Mouse (Mus musculus): ENCODE results near the gene Zfp184.
"Not testable (repeated sequence)": the region's sequence is repeated elsewhere in the genome, so short reads cannot be mapped to it uniquely, and the experiment has no call there.

Zfp184 gene

DNA sequence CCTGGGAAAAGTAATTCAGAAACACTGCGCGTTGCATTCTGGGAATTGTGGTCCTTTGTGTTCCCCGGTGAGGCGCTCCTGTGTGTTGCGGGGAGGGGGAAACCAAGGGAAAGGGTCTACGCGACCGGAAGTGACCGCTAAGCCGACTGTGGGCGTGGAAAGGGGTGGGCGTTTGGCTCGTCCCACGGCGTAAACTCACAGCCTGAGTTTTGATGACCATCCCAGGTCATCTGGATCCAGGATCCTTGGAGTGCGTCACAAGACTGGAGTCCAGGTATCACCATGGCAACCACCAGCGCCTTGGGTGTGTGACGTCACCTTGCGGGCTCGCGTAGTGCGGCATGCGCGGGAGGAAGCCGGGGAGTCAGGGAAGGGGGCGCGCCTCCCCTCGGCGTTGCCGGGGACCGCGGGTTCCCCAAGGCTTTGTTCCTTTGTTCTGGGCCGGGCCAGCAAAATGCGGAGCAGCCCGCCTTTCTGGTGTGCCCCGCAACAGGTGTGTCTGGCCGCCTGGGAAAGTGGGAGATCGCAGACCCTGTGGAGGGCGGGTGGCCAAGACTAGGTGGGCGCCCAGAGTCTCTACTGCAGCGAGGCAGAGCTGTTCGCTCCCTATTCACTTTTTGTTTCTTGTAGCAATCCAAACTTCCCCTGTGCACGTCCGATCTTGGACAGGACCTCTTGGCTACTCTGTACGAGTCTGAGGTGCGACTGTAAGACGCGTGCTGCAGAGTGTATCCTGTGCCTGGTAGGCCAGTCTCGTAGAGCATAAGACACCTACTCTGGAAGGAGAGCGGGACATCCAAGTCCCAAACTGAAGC, at the start of gene Zfp184:
Gene Zfp184, plus strand, starts transcription at position 169 of the 815 bp plus-strand sequence.
- peak; percentile 94 to 96 for DNase-seq

DNA sequence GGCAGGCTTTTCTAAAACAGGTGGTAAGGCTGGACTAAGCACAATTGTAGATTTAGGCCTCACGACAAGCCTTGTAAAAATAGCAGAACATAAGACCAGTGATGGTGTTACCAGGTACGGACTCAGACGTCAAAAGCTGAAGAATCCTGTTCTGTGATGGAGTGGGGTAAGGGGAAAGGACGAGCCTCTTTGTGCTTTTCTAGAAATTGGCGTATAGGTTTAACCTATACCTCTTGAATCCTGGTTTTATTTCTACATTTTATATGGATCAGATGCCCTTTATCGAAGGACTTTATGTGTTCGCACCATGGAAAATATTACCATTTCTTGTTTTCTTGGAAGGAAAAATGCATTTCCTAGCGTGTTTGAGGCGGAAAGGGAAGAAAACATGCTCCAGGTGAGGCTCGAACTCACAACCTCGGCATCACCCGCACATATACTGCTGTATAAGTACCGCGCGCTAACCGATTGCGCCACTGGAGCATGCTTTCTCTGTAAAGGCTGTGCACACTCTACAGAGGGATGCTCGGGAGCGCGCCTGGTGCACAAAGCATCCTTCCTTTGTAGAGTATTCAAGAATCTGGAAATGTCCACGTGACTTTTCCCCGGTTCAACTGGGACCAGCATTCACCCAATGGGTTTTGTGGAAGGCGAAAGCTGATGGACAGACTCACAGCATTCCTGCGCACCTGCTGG, 48.2 kb upstream of the Zfp184 start:
- peak; percentile 70 to 79 for DNase-seq

GRCm38 (mm10) chr13:21897245-21897634, 47.7 kb upstream of the Zfp184 start:
- no peak for DNase-seq

DNA sequence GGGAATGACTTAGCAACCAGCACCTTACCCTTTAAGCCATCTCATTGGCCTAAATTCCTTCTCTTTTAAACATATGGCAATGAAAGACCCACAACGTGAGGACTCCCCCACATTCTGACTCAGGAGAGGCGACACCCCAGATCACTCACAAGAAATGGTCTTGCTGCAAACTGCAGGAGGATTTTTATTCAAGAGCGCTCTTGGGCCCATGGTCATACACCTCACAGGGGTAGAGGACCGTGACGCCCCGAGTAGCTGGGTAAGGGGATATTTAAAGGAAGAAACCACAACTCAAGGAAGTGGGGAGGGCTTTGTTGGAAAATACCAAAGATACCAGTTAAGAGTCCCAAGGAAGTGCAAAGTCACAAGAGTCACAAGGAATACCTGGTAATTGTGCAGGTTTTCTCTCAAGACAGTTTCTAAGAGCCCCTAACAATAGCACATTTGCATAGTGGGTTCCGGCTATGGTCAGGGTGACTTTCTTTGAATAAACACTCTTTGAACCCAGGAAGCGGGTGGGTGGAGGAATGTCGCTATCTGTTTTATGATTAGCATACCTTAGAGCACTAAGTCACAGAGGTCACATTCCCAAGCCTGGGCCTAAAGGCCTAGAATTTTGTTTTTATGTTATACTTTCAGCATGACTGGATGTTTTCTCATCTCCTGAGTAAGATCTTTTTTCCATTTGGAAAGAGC, 43.9 kb upstream of the Zfp184 start:
- DNase-seq: not testable (repeated sequence)

GRCm38 (mm10) chr13:21903500-21903899, 41.4 kb upstream of the Zfp184 start:
- peak in 1 of 2 experiments; percentile 34 for DNase-seq

- DNase-seq: not testable (repeated sequence)
These were observed 40.8 kb upstream of the Zfp184 start for GRCm38 (mm10) chr13:21904090-21904489.

- no peak for DNase-seq
These were observed 38.6 kb upstream of the Zfp184 start for GRCm38 (mm10) chr13:21906301-21906700.

DNA sequence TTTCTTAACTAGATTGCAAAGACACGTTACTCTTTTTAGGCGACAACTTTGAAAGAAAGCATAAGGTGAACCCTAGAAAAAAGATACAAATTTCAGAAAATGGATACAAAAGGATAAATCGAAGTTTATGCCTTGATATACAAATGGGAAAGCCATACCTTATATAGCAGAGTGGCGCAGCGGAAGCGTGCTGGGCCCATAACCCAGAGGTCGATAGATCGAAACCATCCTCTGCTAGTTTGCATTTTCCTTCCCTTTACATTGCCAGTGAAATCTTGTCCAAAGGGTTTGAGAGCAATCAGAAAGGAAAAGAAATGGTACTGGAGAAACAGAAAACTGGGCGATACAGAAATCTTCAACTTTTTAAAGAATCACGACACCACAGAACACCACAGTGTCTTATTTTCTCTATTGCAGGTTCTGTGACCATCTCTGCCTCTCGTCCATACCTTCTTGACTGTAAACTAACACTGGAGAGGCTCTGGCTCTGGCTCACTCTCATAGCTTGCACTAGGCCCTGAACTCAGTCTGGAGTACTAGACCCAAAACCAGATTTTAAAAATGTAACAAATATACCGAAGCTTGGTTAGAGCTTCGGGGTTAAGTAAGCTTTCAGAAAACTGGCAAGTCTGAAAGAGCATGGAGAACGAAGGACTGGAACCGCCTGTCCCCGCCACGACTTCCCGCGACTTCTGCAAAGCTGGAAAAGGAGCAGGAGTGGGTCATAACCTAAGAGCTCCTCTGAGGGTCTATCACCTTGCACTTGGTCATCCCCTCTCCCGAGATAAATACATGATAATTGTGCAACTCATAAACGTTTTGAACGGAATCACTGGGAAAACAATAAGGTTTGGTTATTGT, 37.7 kb upstream of the Zfp184 start:
- no peak for DNase-seq

DNA sequence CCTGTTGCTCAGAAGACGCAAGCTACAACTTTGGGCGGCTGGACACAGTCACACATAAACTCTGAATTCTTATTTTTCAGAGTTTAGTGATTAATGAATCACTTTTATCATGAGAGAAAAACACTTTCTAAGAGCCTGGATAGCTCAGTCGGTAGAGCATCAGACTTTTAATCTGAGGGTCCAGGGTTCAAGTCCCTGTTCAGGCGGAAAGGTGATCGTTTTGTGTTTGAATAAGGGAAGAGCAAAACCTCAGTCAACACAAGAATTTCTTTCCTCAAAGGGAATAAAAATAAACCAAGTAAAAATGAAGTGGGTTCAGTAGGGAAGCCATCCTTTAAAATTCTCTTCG, 37.1 kb upstream of the Zfp184 start:
- not testable (repeated sequence) for DNase-seq

- DNase-seq: no peak
These were observed 34.2 kb upstream of the Zfp184 start for GRCm38 (mm10) chr13:21910735-21911134.

DNA sequence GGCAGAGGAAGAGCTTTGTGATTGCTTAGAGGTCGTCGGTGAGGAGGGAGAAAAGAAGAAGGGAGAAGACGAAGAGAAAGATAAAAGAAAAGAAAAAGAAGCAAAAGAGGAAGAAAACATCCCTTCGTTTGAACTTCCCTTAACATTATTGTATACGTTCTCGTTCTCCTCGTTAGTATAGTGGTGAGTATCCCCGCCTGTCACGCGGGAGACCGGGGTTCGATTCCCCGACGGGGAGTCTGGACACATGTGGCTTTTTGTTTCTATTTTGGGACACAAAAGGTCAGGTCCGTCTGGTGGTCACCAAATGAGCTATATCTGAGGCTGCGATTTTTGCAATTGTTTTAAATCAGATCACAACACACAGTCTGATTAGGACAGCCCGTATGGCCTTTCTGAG, 33.7 kb upstream of the Zfp184 start:
- peak in 1 of 2 experiments; percentile 24 for DNase-seq

DNA sequence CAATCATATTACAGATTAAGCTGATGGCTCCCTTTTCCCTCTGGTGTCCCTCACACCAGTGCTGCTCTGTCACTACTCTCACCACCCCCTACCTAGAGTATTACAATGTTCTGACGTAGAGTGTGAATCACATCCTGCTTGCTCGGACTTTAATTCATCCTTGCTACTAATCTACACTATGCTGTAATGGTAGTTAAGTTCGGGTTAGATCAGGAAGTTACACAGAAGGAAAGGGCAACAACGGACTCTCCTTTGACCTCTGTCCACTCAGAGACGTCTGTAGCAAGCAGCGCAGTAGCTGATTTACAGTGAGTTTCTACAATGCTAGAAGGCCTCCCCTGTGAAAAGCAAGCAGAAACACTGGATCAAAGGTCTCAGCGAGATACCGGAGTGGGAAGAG, 31.0 kb upstream of the Zfp184 start:
- no peak for DNase-seq

- DNase-seq: peak; percentile 35 to 45
These were observed 30.3 kb upstream of the Zfp184 start for GRCm38 (mm10) chr13:21914599-21914998.

DNA sequence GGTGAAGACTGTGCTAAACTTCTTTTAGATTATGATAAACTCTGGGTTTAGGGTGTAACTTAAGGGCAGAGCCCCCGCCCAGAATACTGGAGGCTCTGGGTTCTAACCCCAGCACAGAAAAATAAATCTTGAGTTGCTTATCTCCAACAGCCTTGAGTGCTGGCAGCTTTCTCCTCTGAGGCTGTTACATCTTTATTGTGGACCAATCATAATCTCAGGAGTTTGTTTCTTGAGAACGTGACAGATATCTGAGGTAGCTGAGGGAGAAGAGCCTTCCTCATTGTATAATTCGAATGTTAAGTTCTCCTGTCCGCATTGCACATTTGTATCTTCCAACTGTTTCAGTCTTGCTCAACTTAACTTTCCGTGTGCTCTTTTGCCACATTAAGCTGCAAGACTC, 29.4 kb upstream of the Zfp184 start:
- DNase-seq: no peak

DNA sequence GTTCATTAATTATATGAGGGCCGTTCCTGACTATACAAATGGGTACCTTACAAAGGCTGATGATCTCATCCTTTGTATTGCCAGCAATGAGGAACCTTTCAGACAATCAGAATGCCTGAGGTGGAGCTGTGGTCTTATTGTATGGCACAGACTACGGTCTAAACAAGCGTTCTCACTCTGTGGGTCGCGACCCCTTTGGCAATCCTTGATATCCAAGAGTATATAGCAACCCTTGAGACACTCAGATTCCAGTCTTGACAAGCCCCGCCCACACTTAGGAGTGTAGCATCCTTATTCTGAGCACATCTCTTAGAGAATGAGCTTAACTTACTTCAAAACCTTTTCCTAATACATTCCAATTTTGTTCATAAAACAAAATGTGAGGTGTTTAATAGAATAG, 28.8 kb upstream of the Zfp184 start:
- DNase-seq: no peak

GRCm38 (mm10) chr13:21917040-21917439, 27.9 kb upstream of the Zfp184 start:
- peak; percentile 21 to 29 for DNase-seq

GRCm38 (mm10) chr13:21917480-21917879, 27.4 kb upstream of the Zfp184 start:
- DNase-seq: no peak

DNA sequence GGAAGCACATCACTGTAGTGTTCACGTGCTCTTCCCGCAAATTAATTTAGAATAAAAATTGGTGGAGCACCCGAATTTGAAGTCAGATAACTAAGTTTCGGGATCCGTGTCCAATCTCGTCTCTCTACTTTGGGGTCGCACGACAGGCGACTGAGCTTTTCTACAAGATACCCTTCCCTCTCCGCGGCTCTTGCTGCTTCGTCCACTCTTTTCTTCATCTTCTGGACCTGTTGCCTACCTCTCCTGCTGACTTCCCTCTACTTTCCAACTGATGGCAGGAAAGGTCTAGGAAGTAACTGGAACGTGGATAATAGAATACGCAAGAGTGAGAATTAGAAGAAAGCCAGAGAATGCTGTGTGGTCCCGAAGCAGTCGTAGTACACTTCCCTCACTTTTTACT, 26.9 kb upstream of the Zfp184 start:
- DNase-seq: no peak

GRCm38 (mm10) chr13:21918570-21919419, 26.1 kb upstream of the Zfp184 start:
- DNase-seq: peak; percentile 45 to 46

DNA sequence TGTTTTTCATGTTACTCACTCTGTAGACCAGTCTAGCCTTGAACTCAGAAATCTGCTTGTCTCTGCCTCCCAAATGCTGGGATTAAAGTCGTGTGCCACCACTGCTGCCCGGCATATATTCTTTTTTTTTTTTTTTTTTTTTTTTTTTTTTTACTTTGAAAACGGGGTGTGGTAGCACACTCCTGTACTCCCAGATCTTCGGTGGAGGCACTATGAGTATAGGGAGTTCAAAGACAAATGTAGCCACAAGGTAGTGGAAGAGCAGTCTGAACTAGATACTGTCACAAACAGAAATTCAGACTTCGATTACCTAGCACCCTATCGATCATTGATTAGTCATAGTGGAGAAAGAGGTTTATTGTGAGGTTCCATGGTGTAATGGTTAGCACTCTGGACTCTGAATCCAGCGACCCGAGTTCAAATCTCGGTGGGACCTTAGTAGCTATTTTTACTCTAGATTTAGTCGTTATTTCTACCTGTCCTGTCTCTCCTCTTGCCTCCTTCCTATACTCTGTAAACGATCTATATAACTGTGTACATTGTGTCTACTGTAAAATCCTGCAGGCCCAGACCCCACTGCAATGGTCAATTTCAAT, 25.0 kb upstream of the Zfp184 start:
- DNase-seq: no peak

DNA sequence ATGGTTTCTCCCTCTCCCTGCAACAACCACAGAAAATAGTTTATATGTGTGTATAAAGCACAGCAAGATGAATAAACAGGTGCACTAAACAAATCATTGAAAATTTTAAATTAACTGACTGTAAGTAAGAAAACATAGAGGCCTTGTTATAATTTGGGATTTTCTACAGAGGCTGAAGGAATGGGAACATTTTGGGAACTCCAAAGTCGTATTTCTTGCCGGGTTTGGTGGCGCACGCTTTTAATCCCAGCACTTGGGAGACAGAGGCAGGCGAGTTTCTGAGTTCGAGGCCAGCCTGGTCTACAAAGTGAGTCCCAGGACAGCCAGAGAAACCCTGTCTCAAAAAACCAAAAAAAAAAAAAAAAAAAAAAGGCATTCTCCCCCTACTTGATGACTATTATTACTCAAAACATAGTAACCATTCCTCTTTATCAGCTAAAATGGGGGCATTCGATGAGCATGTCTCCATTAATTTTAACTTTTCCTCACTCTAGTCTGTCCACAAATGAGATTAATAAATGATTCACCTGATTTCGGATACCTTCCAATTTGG, 24.1 kb upstream of the Zfp184 start:
- no peak for DNase-seq

Data from cerebellum, postnatal 10 days (tissue).